13 mouse cellular contexts compared by ENCODE assay signal in the genomic region with DNA sequence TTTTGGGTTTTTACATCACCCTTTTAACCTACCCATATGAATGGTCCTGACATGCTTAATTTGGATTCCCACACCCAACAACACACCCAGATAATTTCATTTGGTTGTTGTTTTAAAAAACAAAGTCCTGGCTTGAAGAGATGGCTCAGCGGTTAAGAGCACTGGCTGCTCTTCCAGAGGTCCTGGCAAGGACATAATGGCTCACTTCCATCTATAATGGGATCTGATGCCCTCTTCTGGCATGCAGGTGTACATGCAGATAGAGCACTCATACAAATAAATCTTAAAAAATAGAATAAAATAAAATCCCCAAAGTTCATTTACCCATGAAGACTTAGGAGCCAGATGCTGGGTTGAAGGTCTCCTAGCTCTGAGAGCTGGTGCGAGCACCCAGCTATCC. TPM values are rescaled to one million over a fixed set of nuclear protein-coding genes. Genes with fewer than 3 reads are reported as not detected.
DNase-seq lines count a peak whose midpoint lies in the region; ATAC-seq and TF ChIP-seq lines count a peak whose summit lies in the region.
"Had no signal": no experiment of that assay in that cellular context is flagged by ENCODE, and none has a peak within 500 bp of the region (broad histone marks: within the 10 kb centered on the region; RNA-seq: fewer than 3 reads in every experiment).

No protein-coding gene starts in this region.

- 43% methylated on average over 2 of the region's 2 CpGs for WGBS in heart, adult 2 months
- 47% methylated on average over 2 of the region's 2 CpGs for WGBS in lung, embryonic 14.5 days

- peaks cover 1% of the 10 kb centered on the region for H3K4me1 ChIP-seq in heart, adult 2 months (ENCODE audit: control insufficient read depth, insufficient read depth, low read length)
- H3K4me1 ChIP-seq in lung, embryonic 14.5 days (ENCODE audit: insufficient read depth), result no peaks in the 10 kb centered on the region

- ATAC-seq in lung, embryonic 14.5 days (ENCODE audit: insufficient read depth), result no peak

- H3K36me3 ChIP-seq in heart, adult 2 months (ENCODE audit: control insufficient read depth, insufficient read depth, low read length), result no peaks in the 10 kb centered on the region
- no peaks in the 10 kb centered on the region for H3K36me3 ChIP-seq in lung, embryonic 14.5 days (ENCODE audit: insufficient read depth)

- no peak overlapping the region for H3K27ac ChIP-seq in heart, adult 2 months
- H3K27ac ChIP-seq in lung, embryonic 14.5 days (ENCODE audit: low read depth), result no peak overlapping the region

- peak; percentile 55 for TF ChIP-seq CTCF in heart, adult 2 months (IDR thresholded peaks at IDR 0.05)
- TF ChIP-seq CTCF in lung, embryonic 14.5 days (IDR thresholded peaks at IDR 0.05; ENCODE audit: low read depth), result peak; percentile 46

- intact Hi-C loops in heart, adult 2 months (cut with DNase I), result loop anchor here (5.0 kb wide), 2 partner anchors 69 to 309 kb away; partner anchors contain the start of gene Zfp60
- intact Hi-C loops in heart, postnatal 36 days (cut with DNase I), result loop anchor here (5.0 to 10.0 kb wide), 2 partner anchors 124 to 176 kb away; partner anchors contain the start of genes Zfp780b and Zfp974

- H3K9me3 ChIP-seq in lung, embryonic 14.5 days (ENCODE audit: low read depth, low read length), result no peaks in the 10 kb centered on the region

- no peak overlapping the region for H3K4me2 ChIP-seq in lung, embryonic 14.5 days
- H3K4me2 ChIP-seq: heart, embryonic 11.5 days had no signal

- no peak for TF ChIP-seq EP300 in heart, adult 2 months (IDR thresholded peaks at IDR 0.05; ENCODE audit: insufficient read depth, low read depth, low read length)

- no peak overlapping the region for H3K9ac ChIP-seq in heart, adult 2 months (ENCODE audit: low read depth, low read length)
- H3K9ac ChIP-seq in lung, embryonic 14.5 days, result no peak overlapping the region

- no peak overlapping the region for H3K4me3 ChIP-seq in heart, adult 2 months
- H3K4me3 ChIP-seq in lung, embryonic 14.5 days (ENCODE audit: low read depth, low read length), result no peak overlapping the region
- H3K4me3 ChIP-seq: erythroblast, embryonic 14.5 days; megakaryocyte, embryonic 14.5 days had no signal

- H3K79me2 ChIP-seq in heart, adult 2 months (replicated peaks; ENCODE audit: control insufficient read depth, insufficient read depth, low read length), result no peaks in the 10 kb centered on the region

- H3K27me3 ChIP-seq in heart, adult 2 months (ENCODE audit: control insufficient read depth, insufficient read depth, low read length), result peaks cover 2% of the 10 kb centered on the region; the same call in 1 of the 2 replicates
- H3K27me3 ChIP-seq in lung, embryonic 14.5 days (ENCODE audit: insufficient read depth, low read length), result no peaks in the 10 kb centered on the region
- H3K27me3 ChIP-seq: megakaryocyte, embryonic 14.5 days had no signal

- no peak for DNase-seq in heart, adult 2 months
- no peak for DNase-seq in heart, postnatal 36 days
- peak; percentile 37 for DNase-seq in lung, embryonic 14.5 days
- DNase-seq in lung, adult 18-20 months, result no peak
- peak; percentile 73 for DNase-seq in NIH3T3 (ENCODE audit: low read depth)
- DNase-seq in naive thymus-derived CD4-positive, alpha-beta T cell, adult 2 months (ENCODE audit: low read depth), result peak; percentile 15
- no peak for DNase-seq in left cerebral cortex, adult 18-20 months (ENCODE audit: low spot score in 2 of 2)
- no peak for DNase-seq in urinary bladder, postnatal 14 days (ENCODE audit: low spot score)
- DNase-seq: cerebellum, adult 11 months; kidney, postnatal 14 days had no signal

- no peak for TF ChIP-seq POLR2A in heart, adult 2 months (IDR thresholded peaks at IDR 0.05; ENCODE audit: insufficient read depth, low read depth, low read length)

RNA-seq across cellular contexts. Expression of gene Zfp626, which starts 5.9 kb away (rescaled TPM):
- total RNA-seq in heart, adult 2 months (2021), result 1 to 10 TPM; 5.1 to 5.2 TPM
- polyA plus RNA-seq in heart, adult 2 months (2012; rRNA removed), result 0.68 and 1.4 TPM in 2 replicates
- total RNA-seq in heart, postnatal 36 days (2021), result 1 to 10 TPM; 4.4 to 4.9 TPM
- polyA plus RNA-seq in lung, embryonic 14.5 days (2014; fragmentation: Nextera tagmentation; extraction: Ambion mirVana), result 1.9 and 2.1 TPM in 2 replicates
- total RNA-seq in left cerebral cortex, adult 18-20 months (2021), result 1 to 10 TPM; 8.0 to 9.8 TPM

RNA-seq across cellular contexts. Expression of gene Zfp59, which starts 37.3 kb away (rescaled TPM):
- 1 to 10 TPM; 2.8 to 3.1 TPM for total RNA-seq in heart, adult 2 months (2021)
- 0.62 and 1.5 TPM in 2 replicates for polyA plus RNA-seq in heart, adult 2 months (2012; rRNA removed)
- total RNA-seq in heart, postnatal 36 days (2021), result 1 to 10 TPM; 2.4 to 2.7 TPM
- 9.9 and 10.2 TPM in 2 replicates for polyA plus RNA-seq in lung, embryonic 14.5 days (2014; fragmentation: Nextera tagmentation; extraction: Ambion mirVana)
- 1 to 10 TPM; 5.1 to 5.6 TPM for total RNA-seq in left cerebral cortex, adult 18-20 months (2021)
- polyA plus RNA-seq: erythroblast, embryonic 14.5 days had no signal

RNA-seq across cellular contexts. Expression of gene Zfp607a, which starts 56.2 kb away (rescaled TPM):
- total RNA-seq in heart, adult 2 months (2021), result 1 to 10 TPM; 2.5 to 3.4 TPM
- 0.47 and 1.8 TPM in 2 replicates for polyA plus RNA-seq in heart, adult 2 months (2012; rRNA removed)
- total RNA-seq in heart, postnatal 36 days (2021), result 1 to 10 TPM; 3.3 to 3.9 TPM
- 3.8 and 3.9 TPM in 2 replicates for polyA plus RNA-seq in lung, embryonic 14.5 days (2014; fragmentation: Nextera tagmentation; extraction: Ambion mirVana)
- 1 to 10 TPM in 1 of 2 experiments, under 1 TPM in 1; 0.96 to 1.3 TPM for total RNA-seq in left cerebral cortex, adult 18-20 months (2021)
- polyA plus RNA-seq: erythroblast, embryonic 14.5 days had no signal

Comparison
In these comparisons a context has a peak if more than half of its experiments do, and no peak if none do; other contexts are left out.
1. DNase-seq: peak in lung, embryonic 14.5 days (single experiment), NIH3T3 (single experiment) and naive thymus-derived CD4-positive, alpha-beta T cell, adult 2 months (single experiment); none in heart, adult 2 months (0 of 2), heart, postnatal 36 days (0 of 2), lung, adult 18-20 months (0 of 2), left cerebral cortex, adult 18-20 months (0 of 2) and urinary bladder, postnatal 14 days (single experiment).